Mouse (Mus musculus): ENCODE measurements around the gene Cryz.

DNA sequence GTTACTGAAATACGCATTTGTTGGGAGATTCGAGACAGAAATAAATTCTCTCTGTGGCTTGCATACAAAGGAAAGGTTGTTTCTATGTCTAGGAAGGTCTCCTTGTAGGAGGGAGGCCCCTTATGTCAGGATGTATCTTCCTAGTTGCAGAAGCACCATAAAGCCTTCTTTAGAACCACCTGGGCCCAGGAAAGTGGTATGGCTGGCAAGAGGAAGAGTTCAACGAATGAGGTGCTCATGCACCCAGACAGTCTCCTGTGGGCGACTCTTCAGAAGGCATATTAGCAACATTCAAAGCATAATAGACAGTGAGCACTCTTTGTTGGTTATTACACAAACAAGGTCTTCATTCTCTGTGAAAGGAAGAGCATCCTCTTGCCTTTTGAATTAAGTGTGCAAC lies 68.1 kb downstream of the Cryz start:
- no peak for TF ChIP-seq EP300 (IDR thresholded peaks at IDR 0.05; ENCODE audit: insufficient read depth, low read depth, low read length)
- TF ChIP-seq POLR2A (IDR thresholded peaks at IDR 0.05; ENCODE audit: insufficient read depth, low read length), result no peak
- TF ChIP-seq CTCF (IDR thresholded peaks at IDR 0.05; ENCODE audit: low read depth, low read length), result no peak
